Mouse (Mus musculus) ovary, adult 18-20 months (tissue): ENCODE measurements around the gene Slc27a5.
A peak's percentile ranks its signal among the peaks of the same experiment; 100 is the strongest.

ENCODE experiments used
- DNase-seq: peaks from one replicate; pipeline ENCODE4 v3.0.0; 2022; ENCODE audit warnings: low spot score, mixed read lengths

The Slc27a5 gene

GRCm38 (mm10) chr7:12985724-12986123, 12.3 kb downstream of the Slc27a5 start:
- DNase-seq: no peak

- no peak for DNase-seq
Observed at GRCm38 (mm10) chr7:12980291-12980690, 17.7 kb downstream of the Slc27a5 start.

DNA sequence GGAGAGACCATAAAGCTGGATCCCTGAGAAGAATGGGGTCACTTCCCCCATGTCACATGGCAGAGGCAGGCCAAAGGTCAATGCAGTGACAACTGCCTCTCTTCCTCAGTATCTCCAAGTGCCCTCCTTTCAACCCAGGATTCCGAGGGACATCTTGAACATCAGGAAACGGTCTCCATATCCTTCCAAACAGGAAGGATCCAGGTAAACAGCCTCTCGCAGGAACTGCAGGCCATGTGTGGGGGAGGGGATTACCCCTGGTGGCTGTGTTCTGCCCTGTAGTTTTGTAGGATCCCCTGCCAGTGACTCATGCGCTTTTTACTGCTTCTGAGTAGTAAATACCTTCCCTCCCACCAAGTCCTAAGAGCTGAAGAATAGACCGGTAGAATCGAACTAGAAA, 18.2 kb downstream of the Slc27a5 start:
- no peak for DNase-seq

GRCm38 (mm10) chr7:12978931-12979722, 18.9 kb downstream of the Slc27a5 start:
- DNase-seq: no peak

DNA sequence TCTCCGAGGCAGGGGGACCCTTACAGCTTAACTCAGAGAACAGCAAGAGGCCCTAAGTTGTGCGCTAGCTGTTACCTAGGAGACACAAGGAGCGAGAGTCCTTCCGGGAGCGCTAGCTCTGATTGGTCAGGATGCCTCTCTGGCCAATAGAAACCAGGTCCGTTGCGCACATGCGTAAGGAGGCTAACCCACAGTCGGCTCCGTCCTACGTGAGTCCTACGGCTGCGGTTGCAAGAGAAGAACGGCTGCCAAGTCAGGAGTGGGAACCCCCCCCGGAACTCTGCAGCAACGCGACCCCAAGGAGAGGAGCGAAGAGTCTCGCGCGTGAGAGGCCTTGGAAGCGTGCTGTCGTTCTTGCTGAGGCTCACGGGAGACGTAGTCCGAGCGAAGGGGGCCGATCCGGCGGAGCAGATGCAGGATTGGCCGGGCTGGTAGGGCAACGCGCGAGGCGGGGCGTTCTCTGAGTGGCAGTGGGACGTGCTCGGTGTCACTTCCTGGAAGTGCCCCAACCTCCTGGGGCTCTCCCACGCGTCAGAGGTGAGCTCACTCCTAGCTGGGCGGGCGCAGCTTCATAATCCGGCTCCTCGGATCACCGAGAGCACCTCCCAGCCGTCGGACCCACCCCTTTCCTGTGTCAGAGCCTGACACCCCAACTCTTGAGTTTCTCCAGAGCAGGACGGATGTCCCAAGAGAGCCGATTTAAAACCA, 20.2 kb downstream of the Slc27a5 start, which contains the start of gene Zfp446:
Gene Zfp446 (plus strand): TSS at position 167 of the 708 bp plus-strand sequence.
- DNase-seq: peak; percentile 98

- DNase-seq: no peak
Observed at GRCm38 (mm10) chr7:12970906-12971305, 27.1 kb downstream of the Slc27a5 start.

- DNase-seq: no peak
Observed at GRCm38 (mm10) chr7:12966104-12966845, 31.7 kb downstream of the Slc27a5 start.

DNA sequence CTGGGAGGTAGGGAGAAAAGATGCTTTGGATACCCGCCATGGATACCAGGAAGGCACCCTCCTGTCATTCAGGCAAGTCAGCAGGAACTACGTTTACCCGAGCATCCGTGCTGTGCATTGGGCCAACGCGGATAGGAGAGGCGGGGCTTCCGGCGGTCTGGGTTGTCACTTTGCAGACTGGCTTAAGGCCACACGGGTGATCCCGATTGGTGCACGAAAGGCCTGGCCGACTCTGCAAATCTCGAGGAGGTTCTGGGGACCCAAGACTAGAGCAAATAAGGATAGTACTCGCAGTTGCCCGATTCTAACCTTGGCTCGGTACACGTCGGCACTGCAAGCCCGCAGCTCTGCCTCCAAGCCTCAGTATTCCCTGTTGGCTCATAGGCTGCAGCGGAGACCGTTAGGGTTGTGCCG, 32.3 kb downstream of the Slc27a5 start, which contains the start of gene Zfp324:
Gene Zfp324 (plus strand): TSS at position 161 of the 414 bp plus-strand sequence.
- peak; percentile 86 for DNase-seq

DNA sequence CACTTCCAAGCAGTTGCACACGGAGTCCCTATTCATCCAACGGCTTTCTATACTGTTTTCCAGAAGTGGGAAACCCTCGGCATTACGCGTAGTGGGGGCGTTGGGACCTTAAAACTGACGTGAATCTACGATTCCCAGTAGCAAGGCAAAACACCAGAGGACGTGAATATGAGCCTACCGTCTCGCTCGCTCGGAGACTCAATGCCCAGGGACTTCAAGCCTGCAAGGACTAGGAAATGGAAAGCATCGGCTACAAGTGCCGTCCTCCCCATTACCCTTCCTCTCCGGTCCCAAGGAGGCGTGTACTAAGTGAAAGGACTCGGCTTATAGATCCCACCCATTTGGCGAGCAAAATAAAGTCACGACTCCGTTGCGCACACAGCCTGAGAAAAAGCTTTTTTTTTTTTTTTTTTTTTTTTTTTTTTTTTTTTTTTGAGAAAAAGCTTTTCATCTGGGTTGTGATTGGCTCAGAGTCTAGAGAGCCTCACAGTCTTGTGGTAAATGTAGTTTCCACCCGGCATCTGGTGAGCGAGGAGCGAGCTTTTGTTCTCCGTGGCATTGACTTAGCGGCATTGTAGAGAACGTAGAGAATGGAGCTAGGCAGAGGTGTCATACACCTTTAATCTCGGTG, 36.4 kb downstream of the Slc27a5 start:
- DNase-seq: no peak

DNA sequence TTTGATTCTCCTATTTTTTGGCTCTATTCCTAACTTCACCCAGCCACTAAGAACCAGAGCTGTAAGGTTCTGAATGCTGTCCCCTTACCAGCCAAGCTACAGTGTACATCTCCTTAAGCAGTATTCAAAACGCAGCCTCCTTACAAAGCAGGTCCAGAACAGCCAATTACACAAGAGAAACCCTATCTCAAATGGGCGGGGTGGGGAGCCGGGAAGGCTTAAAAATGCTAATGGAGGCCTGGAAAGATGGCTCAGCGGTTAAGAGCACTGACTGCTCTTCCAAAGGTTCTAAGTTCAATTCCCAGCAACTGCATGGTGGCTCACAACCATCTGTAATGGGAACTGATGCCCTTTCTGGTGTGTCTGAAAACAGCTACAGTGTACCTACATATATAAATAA, 38.3 kb downstream of the Slc27a5 start:
- DNase-seq: no peak

DNA sequence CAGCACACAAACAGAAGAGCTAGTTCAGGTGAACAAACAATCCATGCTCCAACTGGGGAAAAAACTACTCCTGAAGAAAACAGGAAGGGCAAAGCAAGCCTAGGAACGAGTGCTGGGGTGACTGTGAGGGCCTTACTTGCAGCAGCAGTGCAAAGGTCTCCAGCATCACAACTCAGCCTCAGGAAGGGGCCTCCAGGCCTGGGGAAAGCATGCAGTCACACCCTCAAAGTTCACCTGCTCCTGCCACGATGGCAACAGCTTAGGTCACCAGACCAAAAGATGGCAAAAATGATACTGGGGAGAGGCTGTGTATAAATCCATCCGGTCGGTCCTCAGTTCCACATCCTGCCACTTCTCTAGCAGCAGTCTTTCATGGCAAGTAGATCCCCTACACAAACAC, 39.0 kb downstream of the Slc27a5 start:
- no peak for DNase-seq

DNA sequence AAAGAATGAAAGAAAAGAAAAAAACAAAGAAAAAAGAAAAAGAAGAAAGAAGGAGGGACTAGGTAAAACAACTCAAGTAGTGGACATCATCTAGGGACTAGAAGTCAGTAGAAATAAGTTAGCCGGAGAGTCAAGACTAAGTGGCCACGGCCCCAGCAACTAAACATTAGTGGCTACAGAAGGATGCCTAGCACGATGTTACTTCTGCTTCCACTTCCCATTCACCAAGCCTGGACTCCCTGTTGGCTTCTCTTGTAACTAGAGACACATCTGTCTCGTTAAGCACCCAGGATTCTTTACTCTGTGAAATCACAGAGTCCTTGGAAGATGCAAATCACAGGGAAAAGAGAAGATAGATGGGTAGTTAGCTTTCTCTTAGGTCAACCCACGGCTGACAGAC, 40.5 kb downstream of the Slc27a5 start:
- DNase-seq: no peak

DNA sequence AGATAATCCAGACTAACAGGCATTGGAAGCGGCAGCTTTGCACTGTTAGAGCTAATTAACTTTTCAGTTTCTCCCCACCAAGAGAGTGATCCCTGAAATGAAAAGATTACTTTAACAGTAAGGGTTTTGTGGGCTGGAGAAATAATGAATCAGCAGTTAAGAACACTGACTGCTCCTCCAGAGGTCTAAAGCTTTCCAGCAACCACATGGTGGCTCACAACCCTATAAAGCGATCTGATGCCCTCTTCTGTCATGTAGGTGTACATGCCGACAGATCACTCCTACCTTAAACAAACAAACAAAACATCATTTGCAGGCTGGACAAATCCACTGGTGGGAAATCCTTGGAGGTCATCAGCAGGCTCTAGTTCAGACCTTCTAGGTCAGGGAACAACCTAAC, 43.1 kb downstream of the Slc27a5 start:
- DNase-seq: no peak

DNA sequence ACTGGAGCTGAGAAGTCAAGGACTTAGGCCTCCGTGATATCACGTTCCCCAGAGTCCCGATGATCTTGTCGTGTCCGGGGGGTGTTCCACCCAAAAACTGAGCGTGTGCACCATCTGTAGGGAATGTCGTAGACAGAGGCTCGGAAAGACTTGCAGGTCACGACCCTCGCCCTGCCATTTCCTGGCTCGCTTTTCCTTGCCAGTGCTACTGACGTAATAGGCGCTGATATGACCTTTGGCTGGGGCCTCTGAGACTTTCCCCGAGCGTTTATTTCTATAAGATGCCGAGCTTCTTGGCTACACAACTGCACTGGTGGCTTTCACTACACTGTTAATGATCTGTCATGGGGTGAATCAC, 48.1 kb downstream of the Slc27a5 start:
- no peak for DNase-seq

GRCm38 (mm10) chr7:12949032-12949871, 48.7 kb downstream of the Slc27a5 start:
- DNase-seq: peak; percentile 94

DNA sequence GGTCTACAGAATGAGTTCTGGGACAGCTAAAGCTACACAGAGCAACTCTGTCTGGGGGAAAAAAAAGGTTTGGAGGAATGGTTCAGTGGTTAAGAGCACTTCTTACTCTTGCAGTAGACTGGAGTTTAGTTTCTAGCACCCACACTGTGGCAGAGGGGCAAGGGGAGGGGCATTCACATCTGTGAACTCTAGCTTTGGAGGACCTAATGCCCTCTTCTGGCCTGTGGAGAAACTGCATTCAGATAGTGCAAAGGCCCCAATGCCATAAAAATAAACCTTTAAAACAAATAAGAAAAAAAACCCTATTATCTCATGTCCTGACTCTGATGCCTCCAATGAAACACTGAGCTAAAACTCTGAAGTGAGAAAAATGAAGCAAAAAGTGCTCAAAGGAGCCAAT, 54.5 kb downstream of the Slc27a5 start:
- DNase-seq: no peak

DNA sequence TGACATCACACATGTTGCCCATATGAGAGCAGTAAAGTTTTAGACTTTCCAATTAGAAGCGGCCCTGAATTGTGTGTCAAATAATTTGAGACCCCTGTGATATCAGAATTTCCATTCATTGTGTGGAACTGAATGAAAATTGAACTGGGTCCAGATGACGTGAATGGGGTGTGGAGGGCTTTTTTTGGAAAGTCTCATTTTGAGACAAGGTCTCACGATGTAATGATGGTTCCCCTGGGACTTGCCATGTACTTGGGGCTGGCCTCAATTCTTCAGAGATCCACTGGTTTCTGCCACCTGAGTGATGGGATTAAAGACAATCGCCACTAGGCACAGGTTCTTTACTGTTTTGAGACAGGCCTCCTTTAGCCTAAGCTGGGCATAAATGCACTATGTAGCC, 57.4 kb downstream of the Slc27a5 start:
- no peak for DNase-seq
